Mouse (Mus musculus) embryonic facial prominence, embryonic 13.5 days (tissue): ENCODE measurements around the gene Gm4871. TPM values are rescaled to one million over a fixed set of nuclear protein-coding genes. Genes with fewer than 3 reads are reported as not detected.
"Not testable (repeated sequence)": the region's sequence is repeated elsewhere in the genome, so short reads cannot be mapped to it uniquely, and the experiment has no call there.

Source experiments
- ATAC-seq: fragments of 200-750 bp; cut with Nextera tagmentation; 2 replicates; pipeline ENCODE4 v1.8.0; 2017; ENCODE audit warnings: low read depth; ENCODE audit not compliant: insufficient number of reproducible peaks, insufficient read depth, low FRiP score, low TSS enrichment
- H3K27ac ChIP-seq: fragments of 300-500 bp; sonication (generic); 2 replicates; pipeline ENCODE4 v1.5.1; 2015; ENCODE audit warnings: moderate library complexity, mild to moderate bottlenecking, inconsistent platforms
- H3K27me3 ChIP-seq: fragments of 300-500 bp; sonication (generic); 2 replicates; pipeline ENCODE4 v1.6.1; 2015; ENCODE audit warnings: mild to moderate bottlenecking, inconsistent platforms
- H3K36me3 ChIP-seq: fragments of 300-500 bp; sonication (generic); 2 replicates; pipeline ENCODE4 v1.6.1; 2015; ENCODE audit warnings: mild to moderate bottlenecking, inconsistent platforms
- H3K4me1 ChIP-seq: fragments of 300-500 bp; sonication (generic); 2 replicates; pipeline ENCODE4 v1.6.1; 2015; ENCODE audit warnings: inconsistent platforms
- H3K4me2 ChIP-seq: fragments of 300-500 bp; sonication (generic); 2 replicates; pipeline ENCODE4 v1.6.1; 2015; ENCODE audit warnings: moderate library complexity, mild to moderate bottlenecking, inconsistent platforms
- H3K4me3 ChIP-seq: fragments of 300-500 bp; sonication (generic); 2 replicates; pipeline ENCODE4 v1.5.1; 2015; ENCODE audit warnings: mild to moderate bottlenecking, inconsistent platforms
- H3K9ac ChIP-seq: fragments of 300-500 bp; sonication (generic); 2 replicates; pipeline ENCODE4 v1.6.1; 2015; ENCODE audit warnings: mild to moderate bottlenecking, inconsistent platforms
- H3K9me3 ChIP-seq: fragments of 300-500 bp; sonication (generic); 2 replicates; pipeline ENCODE4 v1.6.1; 2016; ENCODE audit warnings: inconsistent platforms
- WGBS: fragments of 180-500 bp; shearing (Covaris S2); methylation state at CpG from one replicate; pipeline ENCODE4 v1.1.7; 2015; ENCODE audit warnings: mixed read lengths; 5-methylcytosine and 5-hydroxymethylcytosine counted together
- polyA plus RNA-seq: library from polyadenylated mRNA; unstranded; fragments of >200 nt; fragmentation: Nextera tagmentation; extraction: Ambion mirVana; gene quantifications from 2 replicates; pipeline ENCODE4 v1.2.1, GENCODE M21; 2015

Gm4871 gene
- polyA plus RNA-seq, result not detected in 2 replicates

- H3K4me2 ChIP-seq, H3K27ac ChIP-seq, H3K36me3 ChIP-seq, H3K9me3 ChIP-seq, H3K4me3 ChIP-seq, H3K4me1 ChIP-seq, H3K27me3 ChIP-seq, ATAC-seq, H3K9ac ChIP-seq: not testable (repeated sequence)
- 61% methylated on average over 5 of the region's 5 CpGs for WGBS
These were observed at the start of gene Gm4871 for GRCm38 (mm10) chr5:145032391-145032790. Gene Gm4871 (minus strand): TSS chr5:145032754.

- H3K4me1 ChIP-seq, result peaks cover 10% of the 10 kb centered on the region
- peaks cover 9% of the 10 kb centered on the region; the same call in 1 of the 2 replicates for H3K36me3 ChIP-seq
- H3K27me3 ChIP-seq, result no peaks in the 10 kb centered on the region
- no peak overlapping the region for H3K9ac ChIP-seq
- H3K27ac ChIP-seq, result no peak overlapping the region
- no peak overlapping the region for H3K4me3 ChIP-seq
- no peaks in the 10 kb centered on the region for H3K9me3 ChIP-seq
- no peak overlapping the region for H3K4me2 ChIP-seq
- ATAC-seq, result no peak
- WGBS, result 91% methylated on average over 10 of the region's 10 CpGs
These were observed 49.5 kb upstream of the Gm4871 start for GRCm38 (mm10) chr5:145081866-145082613.

- Histone ChIP-seq H3K4me3 (no peak overlapping the region), H3K9ac (no peak overlapping the region), H3K27ac (no peak overlapping the region), H3K9me3 (no peaks in the 10 kb centered on the region), H3K36me3 (no peaks in the 10 kb centered on the region), H3K4me2 (no peak overlapping the region), H3K4me1 (peaks cover 4% of the 10 kb centered on the region; the same call in 1 of the 2 replicates), H3K27me3 (no peaks in the 10 kb centered on the region)
- 55% methylated on average over 3 of the region's 3 CpGs for WGBS
- no peak for ATAC-seq
These were observed 42.5 kb upstream of the Gm4871 start for GRCm38 (mm10) chr5:145075081-145075480.

GRCm38 (mm10) chr5:145071342-145071741 is 38.8 kb upstream of the Gm4871 start:
- H3K27me3 ChIP-seq, result no peaks in the 10 kb centered on the region
- WGBS, result 46% methylated on average over 6 of the region's 6 CpGs
- H3K9me3 ChIP-seq, result no peaks in the 10 kb centered on the region
- H3K4me3 ChIP-seq, result no peak overlapping the region
- no peaks in the 10 kb centered on the region for H3K36me3 ChIP-seq
- H3K4me1 ChIP-seq, result peaks cover 4% of the 10 kb centered on the region; the same call in 1 of the 2 replicates
- ATAC-seq, result no peak
- no peak overlapping the region for H3K4me2 ChIP-seq
- no peak overlapping the region for H3K27ac ChIP-seq
- no peak overlapping the region for H3K9ac ChIP-seq

GRCm38 (mm10) chr5:145069707-145070106 is 37.2 kb upstream of the Gm4871 start:
- no peak overlapping the region for H3K4me3 ChIP-seq
- no peaks in the 10 kb centered on the region for H3K36me3 ChIP-seq
- WGBS, result under 1% methylated on average over 5 of the region's 5 CpGs
- H3K4me1 ChIP-seq, result peaks cover 1% of the 10 kb centered on the region; the same call in 1 of the 2 replicates
- no peak overlapping the region for H3K27ac ChIP-seq
- H3K9ac ChIP-seq, result no peak overlapping the region
- no peaks in the 10 kb centered on the region for H3K27me3 ChIP-seq
- no peaks in the 10 kb centered on the region for H3K9me3 ChIP-seq
- no peak for ATAC-seq
- H3K4me2 ChIP-seq, result no peak overlapping the region

- no peak overlapping the region for H3K27ac ChIP-seq
- ATAC-seq, result no peak
- WGBS, result 39% methylated on average over 3 of the region's 3 CpGs
- no peak overlapping the region for H3K4me3 ChIP-seq
- H3K4me1 ChIP-seq, result no peaks in the 10 kb centered on the region
- H3K27me3 ChIP-seq, result no peaks in the 10 kb centered on the region
- no peaks in the 10 kb centered on the region for H3K36me3 ChIP-seq
- H3K9ac ChIP-seq, result no peak overlapping the region
- no peak overlapping the region for H3K4me2 ChIP-seq
- H3K9me3 ChIP-seq, result no peaks in the 10 kb centered on the region
These were observed 36.3 kb upstream of the Gm4871 start for GRCm38 (mm10) chr5:145068863-145069262.

- Histone ChIP-seq H3K4me2 (no peak overlapping the region), H3K9me3 (no peaks in the 10 kb centered on the region), H3K27me3 (no peaks in the 10 kb centered on the region), H3K36me3 (no peaks in the 10 kb centered on the region), H3K9ac (no peak overlapping the region), H3K4me3 (no peak overlapping the region), H3K27ac (no peak overlapping the region), H3K4me1 (no peaks in the 10 kb centered on the region)
- ATAC-seq, result no peak
- 89% methylated on average over 1 of the region's 1 CpGs for WGBS
These were observed 32.3 kb upstream of the Gm4871 start for GRCm38 (mm10) chr5:145064765-145065340.

GRCm38 (mm10) chr5:145059524-145059923 is 27.0 kb upstream of the Gm4871 start:
- Histone ChIP-seq H3K4me2 (no peak overlapping the region), H3K4me1 (no peaks in the 10 kb centered on the region), H3K27ac (no peak overlapping the region), H3K9me3 (no peaks in the 10 kb centered on the region), H3K4me3 (no peak overlapping the region), H3K27me3 (no peaks in the 10 kb centered on the region), H3K36me3 (no peaks in the 10 kb centered on the region), H3K9ac (no peak overlapping the region)
- no peak for ATAC-seq
- WGBS, result 65% methylated on average over 2 of the region's 2 CpGs

GRCm38 (mm10) chr5:145058722-145059121 is 26.2 kb upstream of the Gm4871 start:
- H3K27ac ChIP-seq, result no peak overlapping the region
- H3K9me3 ChIP-seq, result no peaks in the 10 kb centered on the region
- H3K9ac ChIP-seq, result no peak overlapping the region
- no peaks in the 10 kb centered on the region for H3K36me3 ChIP-seq
- H3K4me3 ChIP-seq, result no peak overlapping the region
- H3K27me3 ChIP-seq, result no peaks in the 10 kb centered on the region
- WGBS, result 87% methylated on average over 7 of the region's 7 CpGs
- no peaks in the 10 kb centered on the region for H3K4me1 ChIP-seq
- H3K4me2 ChIP-seq, result no peak overlapping the region
- ATAC-seq, result no peak

GRCm38 (mm10) chr5:145057907-145058306 is 25.4 kb upstream of the Gm4871 start:
- Histone ChIP-seq H3K4me1 (no peaks in the 10 kb centered on the region), H3K9me3 (no peaks in the 10 kb centered on the region), H3K27ac (no peak overlapping the region), H3K27me3 (no peaks in the 10 kb centered on the region), H3K4me3 (no peak overlapping the region), H3K9ac (no peak overlapping the region), H3K4me2 (no peak overlapping the region), H3K36me3 (no peaks in the 10 kb centered on the region)
- ATAC-seq, result no peak
- WGBS, result 64% methylated on average over 8 of the region's 8 CpGs

- H3K36me3 ChIP-seq, H3K27me3 ChIP-seq, H3K27ac ChIP-seq, H3K4me2 ChIP-seq, H3K4me3 ChIP-seq, H3K9ac ChIP-seq, ATAC-seq, H3K9me3 ChIP-seq, H3K4me1 ChIP-seq: not testable (repeated sequence)
- 88% methylated on average over 3 of the region's 3 CpGs for WGBS
These were observed 21.6 kb upstream of the Gm4871 start for GRCm38 (mm10) chr5:145054187-145054586.

GRCm38 (mm10) chr5:145042690-145043089 is 10.1 kb upstream of the Gm4871 start, which contains the start of gene 1700018F24Rik:
Gene 1700018F24Rik (plus strand): TSS chr5:145042990.
- H3K36me3 ChIP-seq, H3K9ac ChIP-seq, H3K4me2 ChIP-seq, H3K4me3 ChIP-seq, H3K9me3 ChIP-seq, H3K4me1 ChIP-seq, H3K27ac ChIP-seq, H3K27me3 ChIP-seq, ATAC-seq: not testable (repeated sequence)
- WGBS, result 61% methylated on average over 3 of the region's 3 CpGs
